Mouse (Mus musculus): ENCODE measurements around the gene Zfp36. TPM values are rescaled to one million over a fixed set of nuclear protein-coding genes. Genes with fewer than 3 reads are reported as not detected.

Gene Zfp36
- polyA plus RNA-seq, 1 experiment from 2014 or later = 9.9 TPM

DNA sequence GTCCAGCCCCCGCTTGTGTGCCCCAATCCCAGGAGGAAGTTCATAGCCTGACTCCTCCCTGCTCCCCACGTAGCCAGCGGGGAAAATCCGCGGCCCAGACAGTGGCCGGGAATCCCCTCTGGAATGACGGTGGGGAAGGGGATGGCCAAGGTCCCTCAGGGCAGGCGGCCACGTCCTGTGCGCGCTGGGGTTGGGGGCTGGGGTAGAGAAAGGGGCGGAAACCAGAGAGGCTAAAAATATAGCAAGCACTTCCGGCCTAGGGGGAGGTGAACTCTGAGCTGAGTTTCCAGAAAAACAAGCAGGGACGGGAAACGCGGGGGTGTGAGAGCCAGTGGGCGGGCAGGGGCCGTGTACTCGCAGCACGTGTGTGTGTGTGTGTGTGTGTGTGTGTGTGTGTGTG lies 1.9 kb upstream of the Zfp36 start:
- Histone ChIP-seq H3K9me3 (ENCODE audit: control insufficient read depth, low read length) (no peaks in the 10 kb centered on the region), H3K9ac (ENCODE audit: low read depth, low read length) (peak overlapping the region; percentile 61), H3K27ac (ENCODE audit: low read depth, low read length) (peak overlapping the region; percentile 89), H3K27me3 (replicated peaks; ENCODE audit: control insufficient read depth, insufficient read depth, low read length) (no peaks in the 10 kb centered on the region), H3K4me2 (peak overlapping the region; percentile 92), H3K4me1 (replicated peaks; ENCODE audit: control insufficient read depth, insufficient read depth, low read length) (peaks cover 67% of the 10 kb centered on the region), H3K36me3 (ENCODE audit: control insufficient read depth, insufficient read depth, low read length) (peaks cover 12% of the 10 kb centered on the region), H3K4me3 (ENCODE audit: low read depth, low read length) (peak overlapping the region; percentile 41)
- 1% methylated on average over 17 of the region's 20 CpGs for WGBS
- peak; percentile 84 for DNase-seq (ENCODE audit: low spot score)
- ATAC-seq (replicated peaks; ENCODE audit: low FRiP score) = peak; percentile 38

DNA sequence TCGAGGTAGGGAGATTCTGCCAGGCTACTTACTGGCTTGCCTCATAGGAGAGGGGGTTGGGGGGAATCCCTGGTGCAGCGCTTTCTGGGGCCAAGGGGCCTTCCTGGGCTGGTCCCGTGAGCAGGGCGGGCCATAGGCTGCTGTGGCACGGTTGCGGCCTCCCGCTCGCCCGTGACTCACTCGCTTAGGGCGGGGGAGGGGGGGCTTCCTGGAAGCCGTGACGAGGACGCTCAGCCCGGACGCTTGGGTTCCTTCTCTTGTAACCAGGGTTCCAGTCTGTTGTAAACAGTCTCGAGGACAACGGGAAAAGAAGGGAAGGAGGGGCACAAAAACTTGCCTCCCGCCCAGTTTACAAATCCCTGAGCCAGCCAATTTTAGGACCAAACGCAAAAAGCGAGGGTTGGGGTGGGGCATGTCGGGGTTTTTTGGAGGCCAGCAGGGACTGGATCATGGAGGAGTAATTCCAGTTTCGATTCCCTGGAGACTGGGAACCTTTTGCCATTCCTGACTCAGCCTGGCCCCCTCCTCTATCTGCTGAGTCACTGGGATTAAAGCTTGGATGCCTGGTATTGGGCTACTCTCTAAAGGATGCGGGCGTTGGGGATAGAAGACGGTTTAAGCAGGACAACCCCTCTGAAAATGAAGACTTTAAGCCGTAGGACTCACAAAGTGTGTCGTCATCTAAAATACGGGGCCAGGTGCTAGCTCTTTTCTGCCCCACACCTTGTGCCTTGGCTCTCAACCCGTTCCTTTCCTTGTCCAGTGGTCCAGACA lies 1.2 kb upstream of the Zfp36 start:
- Histone ChIP-seq H3K9ac (ENCODE audit: low read depth, low read length) (peak overlapping the region; percentile 61), H3K36me3 (ENCODE audit: control insufficient read depth, insufficient read depth, low read length) (peaks cover 12% of the 10 kb centered on the region), H3K27ac (ENCODE audit: low read depth, low read length) (peak overlapping the region; percentile 89), H3K4me2 (peak overlapping the region; percentile 92), H3K27me3 (replicated peaks; ENCODE audit: control insufficient read depth, insufficient read depth, low read length) (no peaks in the 10 kb centered on the region), H3K4me3 (ENCODE audit: low read depth, low read length) (peak overlapping the region; percentile 41), H3K4me1 (replicated peaks; ENCODE audit: control insufficient read depth, insufficient read depth, low read length) (peaks cover 72% of the 10 kb centered on the region), H3K9me3 (ENCODE audit: control insufficient read depth, low read length) (no peaks in the 10 kb centered on the region)
- ATAC-seq (replicated peaks; ENCODE audit: low FRiP score) = peak; percentile 42
- peak; percentile 73 for DNase-seq (ENCODE audit: low spot score)
- 3% methylated on average over 30 of the region's 30 CpGs for WGBS

- DNase-seq (ENCODE audit: low spot score) = peak; percentile 95
- WGBS = under 1% methylated on average over 53 of the region's 53 CpGs
These were observed 1.0 kb downstream of the Zfp36 start for GRCm38 (mm10) chr7:28378769-28379651.

DNA sequence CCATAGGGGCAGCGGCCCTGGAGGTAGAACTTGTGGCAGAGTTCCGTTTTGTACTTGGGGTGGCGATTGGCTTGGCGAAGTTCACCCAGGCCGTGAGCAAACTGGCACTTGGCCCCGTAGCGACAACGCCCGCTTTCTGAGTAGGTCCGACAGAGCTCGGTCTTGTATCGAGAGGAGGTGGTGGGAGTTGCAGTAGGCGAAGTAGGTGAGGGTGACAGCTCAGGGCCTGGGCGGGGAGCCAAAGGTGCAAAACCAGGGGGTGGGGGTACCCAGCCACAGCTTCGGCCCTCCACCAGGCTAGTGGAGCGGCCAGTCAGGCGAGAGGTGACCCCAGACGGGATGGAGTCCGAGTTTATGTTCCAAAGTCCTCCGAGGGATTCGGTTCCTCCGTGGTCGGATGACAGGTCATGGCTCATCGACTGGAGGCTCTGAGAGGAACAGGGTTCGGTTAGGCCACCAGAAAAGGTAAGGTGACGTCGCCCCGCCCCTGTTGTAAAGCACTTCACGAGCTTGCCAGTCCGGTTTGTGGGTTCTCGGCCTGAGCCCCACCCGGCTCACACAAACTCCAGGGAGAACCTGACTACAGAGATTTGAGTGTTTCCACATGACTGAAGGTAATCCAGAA lies 1.9 kb downstream of the Zfp36 start:
- H3K27ac ChIP-seq (ENCODE audit: low read depth, low read length) = peak overlapping the region; percentile 89
- H3K27me3 ChIP-seq (replicated peaks; ENCODE audit: control insufficient read depth, insufficient read depth, low read length) = no peaks in the 10 kb centered on the region
- 25% methylated on average over 32 of the region's 32 CpGs for WGBS
- peaks cover 7% of the 10 kb centered on the region; the same call in 1 of the 2 replicates for H3K36me3 ChIP-seq (ENCODE audit: control insufficient read depth, insufficient read depth, low read length)
- peak overlapping the region; percentile 80 for H3K4me3 ChIP-seq (ENCODE audit: low read depth, low read length)
- peak overlapping the region; percentile 85 for H3K9ac ChIP-seq (ENCODE audit: low read depth, low read length)
- H3K9me3 ChIP-seq (ENCODE audit: control insufficient read depth, low read length) = no peaks in the 10 kb centered on the region
- no peak for ATAC-seq (replicated peaks; ENCODE audit: low FRiP score)
- H3K4me2 ChIP-seq = peak overlapping the region; percentile 92
- peaks cover 78% of the 10 kb centered on the region for H3K4me1 ChIP-seq (replicated peaks; ENCODE audit: control insufficient read depth, insufficient read depth, low read length)
- DNase-seq (ENCODE audit: low spot score) = no peak

More at GRCm38 (mm10) chr7:28378769-28379651, 1.0 kb downstream of the Zfp36 start:
- Histone ChIP-seq H3K4me2 (peak overlapping the region; percentile 92), H3K36me3 (ENCODE audit: control insufficient read depth, insufficient read depth, low read length) (peaks cover 7% of the 10 kb centered on the region; the same call in 1 of the 2 replicates), H3K27ac (ENCODE audit: low read depth, low read length) (peak overlapping the region; percentile 89), H3K9ac (ENCODE audit: low read depth, low read length) (peak overlapping the region; percentile 85), H3K27me3 (replicated peaks; ENCODE audit: control insufficient read depth, insufficient read depth, low read length) (no peaks in the 10 kb centered on the region), H3K4me3 (ENCODE audit: low read depth, low read length) (peak overlapping the region; percentile 80), H3K4me1 (replicated peaks; ENCODE audit: control insufficient read depth, insufficient read depth, low read length) (peaks cover 78% of the 10 kb centered on the region), H3K9me3 (ENCODE audit: control insufficient read depth, low read length) (no peaks in the 10 kb centered on the region)
- peak; percentile 73 for ATAC-seq (replicated peaks; ENCODE audit: low FRiP score)

DNA sequence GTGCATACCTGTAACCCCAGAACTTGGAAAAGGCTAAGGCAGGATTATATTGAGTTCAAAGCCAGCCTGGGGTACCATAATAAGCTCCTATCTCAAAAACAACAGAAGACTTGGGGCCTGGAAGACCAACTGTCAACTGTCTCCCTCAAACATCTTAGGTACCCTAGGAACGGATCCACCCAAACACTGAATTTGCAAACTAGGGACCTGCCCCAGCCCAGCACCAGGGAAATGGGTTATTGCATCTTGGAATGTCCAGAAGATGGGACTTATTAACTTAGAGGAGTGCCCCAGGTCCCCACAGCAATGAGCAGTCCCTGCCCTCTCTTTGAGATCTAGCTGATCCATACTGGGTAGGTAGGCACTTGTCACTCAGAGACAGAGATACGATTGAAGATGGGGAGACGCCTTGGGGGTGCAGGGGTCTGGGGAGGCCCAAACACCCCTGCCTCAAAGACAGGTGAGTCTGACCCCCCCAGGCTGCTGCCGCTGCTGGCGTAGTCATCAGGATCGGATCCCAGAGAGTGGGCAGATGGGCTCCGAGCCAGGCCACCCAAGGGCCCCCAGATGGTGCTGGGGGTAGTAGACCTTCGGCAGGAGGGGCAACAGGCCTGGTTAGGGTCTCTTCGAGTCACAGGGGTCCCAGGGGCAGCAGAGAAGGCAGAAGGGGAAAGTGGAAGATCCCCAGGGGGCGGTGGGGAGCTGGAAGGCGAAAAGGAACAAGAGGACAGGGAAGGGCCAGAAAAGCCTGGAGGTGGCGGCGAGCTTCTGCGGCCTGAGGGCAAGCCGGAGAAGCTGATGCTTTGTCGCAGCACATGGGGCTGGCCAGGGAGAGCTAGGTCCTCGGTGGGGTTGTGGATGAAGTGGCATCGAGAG lies 2.6 kb downstream of the Zfp36 start:
- Histone ChIP-seq H3K27me3 (replicated peaks; ENCODE audit: control insufficient read depth, insufficient read depth, low read length) (no peaks in the 10 kb centered on the region), H3K27ac (ENCODE audit: low read depth, low read length) (peak overlapping the region; percentile 89), H3K4me1 (replicated peaks; ENCODE audit: control insufficient read depth, insufficient read depth, low read length) (peaks cover 70% of the 10 kb centered on the region), H3K4me3 (ENCODE audit: low read depth, low read length) (peak overlapping the region; percentile 80), H3K9me3 (ENCODE audit: control insufficient read depth, low read length) (no peaks in the 10 kb centered on the region), H3K4me2 (peak overlapping the region; percentile 92), H3K9ac (ENCODE audit: low read depth, low read length) (peak overlapping the region; percentile 85), H3K36me3 (ENCODE audit: control insufficient read depth, insufficient read depth, low read length) (peaks cover 7% of the 10 kb centered on the region; the same call in 1 of the 2 replicates)
- no peak for ATAC-seq (replicated peaks; ENCODE audit: low FRiP score)
- DNase-seq (ENCODE audit: low spot score) = no peak
- WGBS = 61% methylated on average over 18 of the region's 18 CpGs

DNA sequence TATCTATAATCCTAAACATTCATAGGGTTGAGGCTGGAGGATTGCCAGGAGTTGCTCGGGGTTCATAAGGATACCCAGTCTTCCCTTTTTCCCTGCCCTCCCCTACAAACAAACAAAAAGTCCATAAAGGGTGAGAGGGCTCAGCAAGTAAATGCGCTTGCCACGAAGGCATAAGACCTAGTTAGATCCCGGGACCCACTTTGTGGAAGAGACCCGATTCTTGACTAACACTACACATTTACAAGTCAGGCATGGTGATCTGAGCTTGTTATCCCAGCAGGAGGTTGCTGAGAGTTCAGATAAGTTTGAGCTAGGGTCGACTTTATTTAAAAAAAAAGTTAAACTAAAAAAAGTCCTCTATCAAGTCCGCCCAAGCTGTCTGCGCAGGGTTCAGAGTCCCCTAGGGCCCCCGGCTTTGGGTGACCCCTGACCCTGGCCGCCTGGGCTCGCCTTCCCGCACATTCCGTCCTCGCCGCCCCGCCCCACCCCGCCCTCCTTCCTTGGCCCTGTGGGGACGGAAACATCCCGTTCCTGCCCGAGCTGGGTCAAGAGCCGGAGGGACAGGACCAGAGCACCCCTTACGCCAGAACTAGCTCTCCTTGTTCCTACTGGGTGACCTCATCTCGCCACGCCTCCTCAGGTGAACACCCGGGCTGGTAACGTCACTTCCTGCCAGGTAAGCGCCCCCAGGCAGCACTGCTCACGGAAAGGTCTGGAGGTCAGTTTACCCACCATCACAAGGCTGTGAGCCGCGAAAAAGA lies 3.9 kb downstream of the Zfp36 start:
- peaks cover 61% of the 10 kb centered on the region for H3K4me1 ChIP-seq (replicated peaks; ENCODE audit: control insufficient read depth, insufficient read depth, low read length)
- H3K36me3 ChIP-seq (ENCODE audit: control insufficient read depth, insufficient read depth, low read length) = peaks cover 7% of the 10 kb centered on the region; the same call in 1 of the 2 replicates
- H3K9ac ChIP-seq (ENCODE audit: low read depth, low read length) = peak overlapping the region; percentile 74
- DNase-seq (ENCODE audit: low spot score) (peak; percentile 72), ATAC-seq (replicated peaks; ENCODE audit: low FRiP score) (no peak)
- peak overlapping the region; percentile 97 for H3K27ac ChIP-seq (ENCODE audit: low read depth, low read length)
- no peaks in the 10 kb centered on the region for H3K9me3 ChIP-seq (ENCODE audit: control insufficient read depth, low read length)
- no peaks in the 10 kb centered on the region for H3K27me3 ChIP-seq (replicated peaks; ENCODE audit: control insufficient read depth, insufficient read depth, low read length)
- WGBS = 5% methylated on average over 30 of the region's 30 CpGs
- H3K4me3 ChIP-seq (ENCODE audit: low read depth, low read length) = peak overlapping the region; percentile 51
- H3K4me2 ChIP-seq = peak overlapping the region; percentile 92

DNA sequence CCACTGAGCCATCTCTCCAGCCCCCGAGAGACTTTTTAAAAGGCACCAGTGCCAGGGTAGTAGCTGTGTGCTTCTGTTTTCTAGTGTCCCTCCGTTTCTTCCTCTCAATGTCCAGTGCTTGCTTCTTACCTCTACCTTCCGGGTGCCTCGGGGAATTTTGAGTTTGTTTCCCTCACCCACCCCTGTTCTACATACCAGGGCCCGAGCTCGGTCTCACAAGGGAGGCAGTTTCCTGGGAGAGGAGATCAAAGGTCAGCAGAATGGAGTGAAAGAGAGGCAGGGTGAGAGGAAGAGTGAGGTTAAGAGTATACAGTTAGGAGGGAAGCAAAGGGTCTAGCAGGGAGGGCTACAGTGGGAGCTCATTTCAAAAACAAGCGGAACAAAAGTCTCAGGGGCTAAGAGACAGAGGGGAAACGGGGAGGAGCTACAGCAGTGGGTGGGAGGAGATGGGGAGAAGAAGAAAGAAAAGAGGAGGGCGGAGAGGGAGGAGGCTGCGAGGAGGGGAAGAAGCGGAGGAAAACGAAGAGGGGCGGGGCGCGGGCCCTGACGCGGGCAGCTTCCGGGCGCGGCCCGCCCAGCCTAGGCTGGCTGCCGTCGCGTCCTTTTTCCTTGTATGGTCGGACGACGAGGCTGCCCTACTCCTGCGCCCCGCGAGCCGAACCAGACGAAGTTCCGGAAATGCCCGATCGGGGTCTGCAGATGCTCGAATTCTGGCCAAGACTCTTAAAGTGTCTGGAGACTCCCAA lies 4.7 kb downstream of the Zfp36 start:
- Histone ChIP-seq H3K36me3 (ENCODE audit: control insufficient read depth, insufficient read depth, low read length) (peaks cover 8% of the 10 kb centered on the region), H3K4me3 (ENCODE audit: low read depth, low read length) (peak overlapping the region; percentile 51), H3K27me3 (replicated peaks; ENCODE audit: control insufficient read depth, insufficient read depth, low read length) (no peaks in the 10 kb centered on the region), H3K27ac (ENCODE audit: low read depth, low read length) (peak overlapping the region; percentile 97), H3K9me3 (ENCODE audit: control insufficient read depth, low read length) (no peaks in the 10 kb centered on the region), H3K4me1 (replicated peaks; ENCODE audit: control insufficient read depth, insufficient read depth, low read length) (peaks cover 62% of the 10 kb centered on the region), H3K4me2 (peak overlapping the region; percentile 92), H3K9ac (ENCODE audit: low read depth, low read length) (peak overlapping the region; percentile 74)
- ATAC-seq (replicated peaks; ENCODE audit: low FRiP score) (peak; percentile 55), DNase-seq (ENCODE audit: low spot score) (peak; percentile 89)
- 2% methylated on average over 34 of the region's 36 CpGs for WGBS
